Mouse (Mus musculus) intestine, embryonic 15.5 days (tissue): Measurements from ENCODE around the gene 9030612E09Rik. TPM values are rescaled to one million over a fixed set of nuclear protein-coding genes. Genes with fewer than 3 reads are reported as not detected.

Experiments
- ATAC-seq: fragments of 200-750 bp; cut with Nextera tagmentation; 2 replicates; pipeline ENCODE4 v1.8.0; 2017; ENCODE audit warnings: moderate TSS enrichment, moderate library complexity
- H3K27ac ChIP-seq: fragments of 300-500 bp; sonication (generic); 2 replicates; pipeline ENCODE4 v1.5.1; 2015; ENCODE audit warnings: mild to moderate bottlenecking, inconsistent platforms
- H3K27me3 ChIP-seq: fragments of 300-500 bp; sonication (generic); replicated peaks from 2 replicates; pipeline ENCODE4 v1.6.1; 2015; ENCODE audit warnings: inconsistent platforms
- H3K36me3 ChIP-seq: fragments of 300-500 bp; sonication (generic); 2 replicates; pipeline ENCODE4 v1.6.1; 2015; ENCODE audit warnings: inconsistent platforms
- H3K4me1 ChIP-seq: fragments of 300-500 bp; sonication (generic); replicated peaks from 2 replicates; pipeline ENCODE4 v1.6.1; 2015; ENCODE audit warnings: inconsistent platforms
- H3K4me2 ChIP-seq: fragments of 300-500 bp; sonication (generic); replicated peaks from 2 replicates; pipeline ENCODE4 v1.6.1; 2015; ENCODE audit warnings: mild to moderate bottlenecking, inconsistent platforms
- H3K4me3 ChIP-seq: fragments of 300-500 bp; sonication (generic); replicated peaks from 2 replicates; pipeline ENCODE4 v1.5.1; 2015; ENCODE audit warnings: inconsistent platforms
- H3K9ac ChIP-seq: fragments of 300-500 bp; sonication (generic); 2 replicates; pipeline ENCODE4 v1.6.1; 2015; ENCODE audit warnings: inconsistent platforms
- H3K9me3 ChIP-seq: fragments of 300-500 bp; sonication (generic); 2 replicates; pipeline ENCODE4 v1.6.1; 2016; ENCODE audit warnings: inconsistent platforms
- WGBS: fragments of 180-500 bp; shearing (Covaris S2); methylation state at CpG from one replicate; pipeline ENCODE4 v1.1.7; 2015; 5-methylcytosine and 5-hydroxymethylcytosine counted together
- polyA plus RNA-seq: library from polyadenylated mRNA; unstranded; fragments of >200 nt; fragmentation: Nextera tagmentation; extraction: Ambion mirVana; gene quantifications from 2 replicates; pipeline ENCODE4 v1.2.1, GENCODE M21; 2015

9030612E09Rik gene
- polyA plus RNA-seq, 1 experiment from 2014 or later, result 0.29 TPM

GRCm38 (mm10) chr10:43166817-43167216, 7.7 kb upstream of the 9030612E09Rik start:
- WGBS, result 94% methylated on average over 3 of the region's 3 CpGs
- 0 out of 2 replicates have a peak, but pooled peaks cover 5% of the 10 kb centered on the region for H3K4me1 ChIP-seq
- no peaks in the 10 kb centered on the region for H3K36me3 ChIP-seq
- H3K4me3 ChIP-seq, result no peak overlapping the region
- H3K27ac ChIP-seq, result no peak overlapping the region
- no peak overlapping the region for H3K4me2 ChIP-seq
- H3K9ac ChIP-seq, result no peak overlapping the region
- no peaks in the 10 kb centered on the region for H3K27me3 ChIP-seq
- no peaks in the 10 kb centered on the region for H3K9me3 ChIP-seq
- ATAC-seq, result no peak

- ATAC-seq, result no peak
- Histone ChIP-seq H3K27ac (no peak overlapping the region), H3K9ac (no peak overlapping the region), H3K27me3 (peaks cover 8% of the 10 kb centered on the region; the same call in 1 of the 2 replicates), H3K4me1 (0 out of 2 replicates have a peak, but pooled peaks cover 13% of the 10 kb centered on the region), H3K36me3 (no peaks in the 10 kb centered on the region), H3K9me3 (no peaks in the 10 kb centered on the region), H3K4me3 (no peak overlapping the region), H3K4me2 (no peak overlapping the region)
- 64% methylated on average over 7 of the region's 7 CpGs for WGBS
Observed at GRCm38 (mm10) chr10:43168847-43169246, 5.7 kb upstream of the 9030612E09Rik start.

GRCm38 (mm10) chr10:43171106-43171505, 3.4 kb upstream of the 9030612E09Rik start:
- Histone ChIP-seq H3K4me1 (0 out of 2 replicates have a peak, but pooled peaks cover 15% of the 10 kb centered on the region), H3K4me3 (no peak overlapping the region), H3K9ac (no peak overlapping the region), H3K27me3 (peaks cover 28% of the 10 kb centered on the region), H3K36me3 (no peaks in the 10 kb centered on the region), H3K9me3 (no peaks in the 10 kb centered on the region), H3K4me2 (0 out of 2 replicates have a peak overlapping the region, but pooled peaks have one; percentile 18), H3K27ac (no peak overlapping the region)
- ATAC-seq, result no peak
- 8% methylated on average over 8 of the region's 8 CpGs for WGBS

- ATAC-seq, result no peak
- WGBS, result 11% methylated on average over 7 of the region's 7 CpGs
- H3K27me3 ChIP-seq, result peaks cover 28% of the 10 kb centered on the region
Observed at GRCm38 (mm10) chr10:43172066-43172465, 2.4 kb upstream of the 9030612E09Rik start.

GRCm38 (mm10) chr10:43172554-43172953, 1.9 kb upstream of the 9030612E09Rik start:
- peak overlapping the region; percentile 95 for H3K4me2 ChIP-seq
- WGBS, result 10% methylated on average over 8 of the region's 8 CpGs
- ATAC-seq, result no peak
- no peaks in the 10 kb centered on the region for H3K36me3 ChIP-seq
- no peaks in the 10 kb centered on the region for H3K9me3 ChIP-seq
- H3K9ac ChIP-seq, result no peak overlapping the region
- H3K27ac ChIP-seq, result no peak overlapping the region
- peaks cover 28% of the 10 kb centered on the region for H3K27me3 ChIP-seq
- H3K4me1 ChIP-seq, result 0 out of 2 replicates have a peak, but pooled peaks cover 15% of the 10 kb centered on the region
- H3K4me3 ChIP-seq, result peak overlapping the region; percentile 72

More at GRCm38 (mm10) chr10:43172066-43172465, 2.4 kb upstream of the 9030612E09Rik start:
- Histone ChIP-seq H3K4me3 (no peak overlapping the region), H3K4me1 (0 out of 2 replicates have a peak, but pooled peaks cover 15% of the 10 kb centered on the region), H3K9me3 (no peaks in the 10 kb centered on the region), H3K9ac (no peak overlapping the region), H3K4me2 (peak overlapping the region; percentile 95), H3K27ac (no peak overlapping the region), H3K36me3 (no peaks in the 10 kb centered on the region)

- Histone ChIP-seq H3K4me2 (peak overlapping the region; percentile 95), H3K4me1 (0 out of 2 replicates have a peak, but pooled peaks cover 15% of the 10 kb centered on the region), H3K9ac (peak overlapping the region; percentile 62), H3K36me3 (no peaks in the 10 kb centered on the region), H3K27me3 (peaks cover 28% of the 10 kb centered on the region), H3K4me3 (peak overlapping the region; percentile 72), H3K27ac (0 out of 2 replicates have a peak overlapping the region, but pooled peaks have one; percentile 32), H3K9me3 (no peaks in the 10 kb centered on the region)
- under 1% methylated on average over 53 of the region's 53 CpGs for WGBS
- ATAC-seq, result peak; percentile 67; the same call in 1 of the 2 replicates
Observed at GRCm38 (mm10) chr10:43173141-43173827, 1.2 kb upstream of the 9030612E09Rik start.

GRCm38 (mm10) chr10:43173828-43174325, 627 bp upstream of the 9030612E09Rik start:
- peaks cover 28% of the 10 kb centered on the region for H3K27me3 ChIP-seq

GRCm38 (mm10) chr10:43175156-43175601, 675 bp downstream of the 9030612E09Rik start:
- Histone ChIP-seq H3K36me3 (no peaks in the 10 kb centered on the region), H3K27ac (0 out of 2 replicates have a peak overlapping the region, but pooled peaks have one; percentile 65), H3K4me3 (peak overlapping the region; percentile 72), H3K9me3 (no peaks in the 10 kb centered on the region), H3K9ac (peak overlapping the region; percentile 62; the same call in 1 of the 2 replicates), H3K4me1 (0 out of 2 replicates have a peak, but pooled peaks cover 15% of the 10 kb centered on the region), H3K27me3 (peaks cover 33% of the 10 kb centered on the region), H3K4me2 (peak overlapping the region; percentile 95)
- WGBS, result 2% methylated on average over 18 of the region's 18 CpGs
- peak; percentile 18 for ATAC-seq

More at GRCm38 (mm10) chr10:43173828-43174325, 627 bp upstream of the 9030612E09Rik start:
- Histone ChIP-seq H3K4me3 (peak overlapping the region; percentile 72), H3K4me2 (peak overlapping the region; percentile 95), H3K27ac (peak overlapping the region; percentile 65), H3K9me3 (no peaks in the 10 kb centered on the region), H3K9ac (peak overlapping the region; percentile 62), H3K36me3 (no peaks in the 10 kb centered on the region), H3K4me1 (0 out of 2 replicates have a peak, but pooled peaks cover 15% of the 10 kb centered on the region)
- ATAC-seq, result peak; percentile 55
- under 1% methylated on average over 35 of the region's 38 CpGs for WGBS

GRCm38 (mm10) chr10:43180313-43180912, 5.9 kb downstream of the 9030612E09Rik start:
- Histone ChIP-seq H3K27me3 (peaks cover 12% of the 10 kb centered on the region), H3K36me3 (no peaks in the 10 kb centered on the region), H3K4me2 (no peak overlapping the region), H3K4me3 (no peak overlapping the region), H3K9me3 (no peaks in the 10 kb centered on the region), H3K9ac (no peak overlapping the region), H3K27ac (no peak overlapping the region), H3K4me1 (no peaks in the 10 kb centered on the region)
- ATAC-seq, result no peak
- WGBS, result 63% methylated on average over 5 of the region's 5 CpGs

- Histone ChIP-seq H3K9ac (no peak overlapping the region), H3K27ac (no peak overlapping the region), H3K36me3 (no peaks in the 10 kb centered on the region), H3K27me3 (no peaks in the 10 kb centered on the region), H3K4me3 (no peak overlapping the region), H3K9me3 (no peaks in the 10 kb centered on the region), H3K4me1 (no peaks in the 10 kb centered on the region), H3K4me2 (no peak overlapping the region)
- ATAC-seq, result no peak
- WGBS, result 85% methylated on average over 2 of the region's 2 CpGs
Observed at GRCm38 (mm10) chr10:43200206-43200605, 25.7 kb downstream of the 9030612E09Rik start.

GRCm38 (mm10) chr10:43203865-43204264, 29.4 kb downstream of the 9030612E09Rik start:
- no peak overlapping the region for H3K4me3 ChIP-seq
- ATAC-seq, result no peak
- H3K27me3 ChIP-seq, result no peaks in the 10 kb centered on the region
- H3K27ac ChIP-seq, result no peak overlapping the region
- H3K9ac ChIP-seq, result no peak overlapping the region
- H3K36me3 ChIP-seq, result no peaks in the 10 kb centered on the region
- H3K4me2 ChIP-seq, result no peak overlapping the region
- no peaks in the 10 kb centered on the region for H3K9me3 ChIP-seq
- H3K4me1 ChIP-seq, result no peaks in the 10 kb centered on the region
- 80% methylated on average over 3 of the region's 3 CpGs for WGBS

- WGBS, result 37% methylated on average over 6 of the region's 6 CpGs
- no peak for ATAC-seq
- Histone ChIP-seq H3K4me1 (no peaks in the 10 kb centered on the region), H3K36me3 (no peaks in the 10 kb centered on the region), H3K9me3 (no peaks in the 10 kb centered on the region), H3K27ac (no peak overlapping the region), H3K27me3 (no peaks in the 10 kb centered on the region), H3K9ac (no peak overlapping the region), H3K4me3 (no peak overlapping the region), H3K4me2 (no peak overlapping the region)
Observed at GRCm38 (mm10) chr10:43211866-43212265, 37.4 kb downstream of the 9030612E09Rik start.
